ENCODE assay signal across 8 mouse cellular contexts in the genomic region with DNA sequence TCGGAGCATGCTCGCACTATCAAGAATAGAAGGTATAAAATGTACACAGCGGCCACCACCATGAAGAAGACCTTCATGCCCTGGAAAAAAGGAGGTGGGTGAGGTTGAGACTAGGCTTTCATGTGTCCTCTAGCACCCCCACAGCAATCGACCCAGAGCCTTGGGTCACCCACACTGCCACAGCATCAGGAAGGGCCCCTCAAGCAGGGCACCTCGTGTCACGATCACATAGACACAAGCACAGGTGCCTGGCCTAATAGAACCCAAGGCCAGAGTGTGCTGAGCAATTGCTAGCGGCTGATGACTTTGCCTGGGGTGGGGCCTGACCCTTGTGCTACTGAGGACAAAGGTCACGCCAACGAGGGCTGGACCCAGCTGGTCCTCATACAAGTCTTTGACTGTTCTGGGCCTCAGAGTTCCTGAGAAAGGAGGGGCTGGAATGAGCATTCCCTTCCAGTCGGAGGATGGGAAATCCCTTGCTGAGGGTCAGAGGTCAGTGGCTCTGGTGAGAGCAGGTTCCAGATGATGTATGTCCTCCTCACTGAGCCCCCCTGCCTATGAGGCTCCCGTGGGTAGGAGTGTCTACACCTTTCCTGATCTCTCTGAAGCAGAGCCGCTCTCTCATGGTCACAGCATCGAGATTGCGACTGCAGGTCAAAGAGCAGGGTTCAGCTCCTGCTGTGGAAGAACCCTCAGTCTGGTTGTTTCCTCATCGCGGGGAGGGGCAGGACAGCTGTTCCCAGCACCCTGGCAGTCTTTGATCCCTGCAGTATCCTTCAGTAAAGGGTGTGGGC. TPM values are rescaled to one million over a fixed set of nuclear protein-coding genes. Genes with fewer than 3 reads are reported as not detected.
A peak's percentile ranks its signal among the peaks of the same experiment; 100 is the strongest.
DNase-seq lines count a peak whose midpoint lies in the region; ATAC-seq and TF ChIP-seq lines count a peak whose summit lies in the region.
"Not testable (repeated sequence)": the region's sequence is repeated elsewhere in the genome, so short reads cannot be mapped to it uniquely, and the experiment has no call there.

No protein-coding gene starts in this region.

- ATAC-seq in intestine, embryonic 15.5 days: peak; percentile 92
- ATAC-seq in kidney, embryonic 16.5 days (ENCODE audit: low FRiP score, low TSS enrichment): peak; percentile 39
- ATAC-seq in liver, embryonic 13.5 days (ENCODE audit: low read depth): peak; percentile 59
- ATAC-seq in lung, postnatal 0 days: peak; percentile 31
- ATAC-seq in neural tube, embryonic 11.5 days (ENCODE audit: insufficient read depth, low FRiP score, low TSS enrichment): peak; percentile 43
- ATAC-seq in stomach, embryonic 16.5 days (ENCODE audit: insufficient read depth, low FRiP score): peak; percentile 51

- H3K27me3 ChIP-seq in intestine, embryonic 15.5 days (replicated peaks); kidney, embryonic 16.5 days (ENCODE audit: insufficient read depth, low read length); liver, embryonic 13.5 days; lung, postnatal 0 days (replicated peaks; ENCODE audit: insufficient read depth, low read length); neural tube, embryonic 11.5 days (ENCODE audit: control insufficient read depth, insufficient read depth, low read length); stomach, embryonic 16.5 days (ENCODE audit: control insufficient read depth, insufficient read depth, low read length): not testable (repeated sequence)

- H3K4me1 ChIP-seq in intestine, embryonic 15.5 days (replicated peaks); kidney, embryonic 16.5 days (ENCODE audit: insufficient read depth, low read length); liver, embryonic 13.5 days (replicated peaks); lung, postnatal 0 days (ENCODE audit: insufficient read depth, low read depth, low read length); neural tube, embryonic 11.5 days (ENCODE audit: control insufficient read depth, insufficient read depth, low read length); stomach, embryonic 16.5 days (ENCODE audit: control insufficient read depth, insufficient read depth, low read length): not testable (repeated sequence)

- H3K9me3 ChIP-seq in intestine, embryonic 15.5 days; kidney, embryonic 16.5 days (ENCODE audit: low read length); liver, embryonic 13.5 days (replicated peaks); lung, postnatal 0 days (ENCODE audit: low read length); neural tube, embryonic 11.5 days (ENCODE audit: control insufficient read depth, low read length); stomach, embryonic 16.5 days (replicated peaks; ENCODE audit: control insufficient read depth, low read length): not testable (repeated sequence)

- H3K9ac ChIP-seq in intestine, embryonic 15.5 days; kidney, embryonic 16.5 days (replicated peaks; ENCODE audit: low read length); liver, embryonic 13.5 days; lung, postnatal 0 days (replicated peaks; ENCODE audit: low read depth); neural tube, embryonic 11.5 days (ENCODE audit: low read length); stomach, embryonic 16.5 days (ENCODE audit: low read length): not testable (repeated sequence)

- TF ChIP-seq CTCF in lung, postnatal 0 days (IDR thresholded peaks at IDR 0.05): not testable (repeated sequence)

- peak; percentile 4 for DNase-seq in cerebellum, adult 11-12 months
- peak; percentile 80 for DNase-seq in heart, adult 11 months
- not testable (repeated sequence) for DNase-seq in liver, embryonic 13.5 days; lung, postnatal 0 days (ENCODE audit: low spot score); neural tube, embryonic 11.5 days (ENCODE audit: low spot score)

- H3K4me3 ChIP-seq in intestine, embryonic 15.5 days (replicated peaks); kidney, embryonic 16.5 days (ENCODE audit: low read length); liver, embryonic 13.5 days (replicated peaks); lung, postnatal 0 days (ENCODE audit: low read depth, low read length); neural tube, embryonic 11.5 days (ENCODE audit: low read depth, low read length); stomach, embryonic 16.5 days (replicated peaks; ENCODE audit: low read length): not testable (repeated sequence)

- TF ChIP-seq EP300 in lung, postnatal 0 days (IDR thresholded peaks at IDR 0.05): not testable (repeated sequence)

- not testable (repeated sequence) for H3K4me2 ChIP-seq in intestine, embryonic 15.5 days (replicated peaks); kidney, embryonic 16.5 days (replicated peaks; ENCODE audit: low read depth, low read length); liver, embryonic 13.5 days; lung, postnatal 0 days (replicated peaks; ENCODE audit: low read depth, low read length); neural tube, embryonic 11.5 days (ENCODE audit: low read depth); stomach, embryonic 16.5 days (ENCODE audit: low read depth, low read length)

- 58% methylated on average over 11 of the region's 16 CpGs for WGBS in intestine, embryonic 15.5 days
- 60% methylated on average over 8 of the region's 16 CpGs for WGBS in kidney, embryonic 16.5 days
- 57% methylated on average over 11 of the region's 16 CpGs for WGBS in liver, embryonic 13.5 days (ENCODE audit: insufficient replicate concordance)
- WGBS in lung, postnatal 0 days: 62% methylated on average over 7 of the region's 16 CpGs
- 38% methylated on average over 8 of the region's 16 CpGs for WGBS in neural tube, embryonic 11.5 days
- WGBS in stomach, embryonic 16.5 days: 62% methylated on average over 8 of the region's 16 CpGs

- H3K27ac ChIP-seq in intestine, embryonic 15.5 days; kidney, embryonic 16.5 days (ENCODE audit: low read length); liver, embryonic 13.5 days; lung, postnatal 0 days (ENCODE audit: low read length); neural tube, embryonic 11.5 days (ENCODE audit: low read depth, low read length); stomach, embryonic 16.5 days (ENCODE audit: low read length): not testable (repeated sequence)

- not testable (repeated sequence) for H3K36me3 ChIP-seq in intestine, embryonic 15.5 days; kidney, embryonic 16.5 days (ENCODE audit: insufficient read depth, low read length); liver, embryonic 13.5 days; lung, postnatal 0 days (ENCODE audit: insufficient read depth, low read length); neural tube, embryonic 11.5 days (ENCODE audit: control insufficient read depth, insufficient read depth, low read length); stomach, embryonic 16.5 days (ENCODE audit: control insufficient read depth, insufficient read depth, low read length)

RNA-seq across cellular contexts. Expression of a gene that starts 16.1 kb away (rescaled TPM):
- 524 and 531 TPM in 2 replicates for polyA plus RNA-seq in intestine, embryonic 15.5 days (2015; fragmentation: Nextera tagmentation; extraction: Ambion mirVana)
- 414 and 449 TPM in 2 replicates for polyA plus RNA-seq in kidney, embryonic 16.5 days (2015; fragmentation: Nextera tagmentation; extraction: Ambion mirVana)
- polyA plus RNA-seq in liver, embryonic 13.5 days (2015; fragmentation: Nextera tagmentation; extraction: Ambion mirVana): 205 and 224 TPM in 2 replicates
- 537 and 571 TPM in 2 replicates for polyA plus RNA-seq in lung, postnatal 0 days (2015; fragmentation: Nextera tagmentation; extraction: Ambion mirVana)
- 845 and 923 TPM in 2 replicates for polyA plus RNA-seq in neural tube, embryonic 11.5 days (2014; fragmentation: Nextera tagmentation; extraction: Ambion mirVana)
- polyA plus RNA-seq in stomach, embryonic 16.5 days (2015; fragmentation: Nextera tagmentation; extraction: Ambion mirVana): 440 and 474 TPM in 2 replicates

Comparison
In these comparisons a context has a peak if more than half of its experiments do, and no peak if none do; other contexts are left out.
1. ATAC-seq: peak in every context shown above with its lines; median percentile 92 in intestine, embryonic 15.5 days; 59 in liver, embryonic 13.5 days; 51 in stomach, embryonic 16.5 days; 43 in neural tube, embryonic 11.5 days; 39 in kidney, embryonic 16.5 days; 31 in lung, postnatal 0 days.